Mouse (Mus musculus) adrenal gland, adult 2 months (tissue): ENCODE measurements around the gene Tdrd9. TPM values are rescaled to one million over a fixed set of nuclear protein-coding genes. Genes with fewer than 3 reads are reported as not detected.
A peak's percentile ranks its signal among the peaks of the same experiment; 100 is the strongest.

Experiments
- DNase-seq: peaks from one replicate; pipeline ENCODE4 v3.0.0; 2021
- microRNA-seq, 2 experiments: library from miRNA; unstranded; fragments of <30 nt; microRNA quantifications; one replicate each; pipeline ENCODE4 v1.2.0; 2021
- polyA plus RNA-seq: library from polyadenylated mRNA; depleted of rRNA; stranded (reverse); fragments of >200 nt; gene quantifications from 2 replicates; pipeline ENCODE4 v1.2.3, GENCODE M21; 2012; rRNA removed
- total RNA-seq, 2 experiments: library from RNA; stranded (reverse); gene quantifications; 2 replicates each; pipeline ENCODE4 v1.2.3; 2021

Tdrd9 gene
- total and polyA plus RNA-seq, 3 experiments: 0.07 TPM; not detected in 2

DNA sequence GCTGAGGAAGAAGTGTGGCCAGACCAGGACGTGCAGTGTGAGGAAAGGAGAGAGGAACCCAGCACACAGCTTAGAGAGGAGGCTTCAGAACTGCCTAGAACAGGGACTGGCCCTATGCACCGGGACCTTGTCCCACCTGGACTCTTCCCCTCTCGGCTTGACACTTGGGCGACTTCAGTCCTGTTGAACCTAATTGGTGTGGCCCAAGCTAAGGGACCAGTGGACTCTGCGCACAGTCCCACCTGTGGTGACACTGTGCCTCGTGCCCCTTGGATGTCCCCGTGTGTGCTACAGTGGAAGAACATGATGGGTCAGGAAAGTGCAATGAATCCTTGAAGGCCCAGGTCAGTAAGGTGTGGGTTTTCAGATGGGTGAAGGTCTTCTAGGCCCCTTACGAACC lies 136.3 kb downstream of the Tdrd9 start:
- DNase-seq: no peak

DNA sequence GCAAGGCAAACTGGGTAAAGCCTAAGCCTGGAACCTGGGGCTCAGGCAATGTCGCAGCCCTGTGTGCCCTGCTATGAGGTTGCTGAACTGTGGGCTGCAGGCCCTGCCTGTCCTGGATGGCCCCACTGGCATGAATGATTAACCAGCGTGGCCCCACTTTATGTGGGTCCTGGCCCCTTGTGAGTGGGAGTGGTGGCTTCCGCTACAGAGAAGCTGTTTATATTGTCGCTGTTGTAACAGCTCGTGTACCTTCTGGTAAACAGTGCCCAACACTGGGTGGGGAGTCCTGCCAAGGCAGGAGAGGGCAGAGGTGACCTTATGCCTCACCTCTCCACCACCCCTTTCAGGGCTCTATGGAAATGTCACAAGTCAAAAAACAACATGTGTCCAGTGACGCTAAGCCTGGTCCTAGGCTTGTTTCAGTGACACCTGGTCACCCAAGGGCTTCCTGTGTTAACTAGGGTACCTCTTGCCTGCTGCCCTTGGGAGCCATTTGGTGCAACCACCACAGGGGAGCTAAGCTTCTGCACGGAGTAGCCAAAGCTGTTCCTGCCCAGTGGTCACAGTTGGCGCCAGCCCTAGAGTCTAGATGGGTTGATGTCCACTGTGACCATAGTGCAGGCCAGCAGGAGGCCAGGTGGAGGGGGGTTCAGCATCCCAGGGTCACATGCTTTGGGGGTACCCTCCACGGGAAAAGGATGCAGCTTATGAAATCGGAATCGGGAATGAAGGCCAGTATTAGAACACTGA lies 137.5 kb downstream of the Tdrd9 start:
- DNase-seq: no peak

DNA sequence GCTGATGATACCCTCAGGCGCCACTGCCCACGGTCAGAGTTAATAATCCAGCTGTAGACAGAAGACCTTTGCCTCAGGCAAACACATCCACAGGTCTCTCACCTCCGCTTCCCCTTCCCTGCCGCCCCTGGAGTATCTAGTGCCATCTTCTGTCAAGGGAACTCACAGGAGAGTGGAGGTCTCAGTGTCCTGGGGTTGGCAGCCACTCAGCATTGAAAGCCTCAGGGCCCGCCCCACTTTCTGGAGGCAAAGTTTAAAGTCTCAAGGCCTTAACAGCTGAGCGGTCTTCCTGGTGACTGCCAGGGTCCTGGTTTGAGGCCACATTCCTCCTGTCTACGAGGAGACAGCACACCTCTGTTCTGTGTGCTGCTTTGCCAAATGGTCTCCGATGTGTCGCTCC lies 138.3 kb downstream of the Tdrd9 start:
- DNase-seq: no peak

DNA sequence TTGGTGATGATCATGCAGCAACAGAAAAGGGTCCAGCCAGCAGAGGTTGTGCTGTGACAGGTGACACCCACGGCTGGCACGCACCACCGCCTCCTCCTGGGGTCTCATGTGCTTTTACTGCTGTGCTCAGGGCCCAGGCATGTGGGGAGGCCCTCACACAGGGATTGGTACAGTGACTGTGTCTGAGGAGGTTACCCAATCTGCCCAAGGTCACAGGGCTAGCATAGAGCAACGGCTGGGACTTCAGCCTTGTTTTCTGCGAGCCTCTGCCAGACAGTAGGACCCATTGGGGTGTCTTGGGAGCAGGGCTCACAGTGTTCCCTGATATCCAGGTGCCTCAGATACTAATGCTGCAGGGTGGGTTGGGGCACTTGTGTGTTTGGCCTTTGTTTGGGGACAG lies 140.0 kb downstream of the Tdrd9 start:
- peak; percentile 81 for DNase-seq

DNA sequence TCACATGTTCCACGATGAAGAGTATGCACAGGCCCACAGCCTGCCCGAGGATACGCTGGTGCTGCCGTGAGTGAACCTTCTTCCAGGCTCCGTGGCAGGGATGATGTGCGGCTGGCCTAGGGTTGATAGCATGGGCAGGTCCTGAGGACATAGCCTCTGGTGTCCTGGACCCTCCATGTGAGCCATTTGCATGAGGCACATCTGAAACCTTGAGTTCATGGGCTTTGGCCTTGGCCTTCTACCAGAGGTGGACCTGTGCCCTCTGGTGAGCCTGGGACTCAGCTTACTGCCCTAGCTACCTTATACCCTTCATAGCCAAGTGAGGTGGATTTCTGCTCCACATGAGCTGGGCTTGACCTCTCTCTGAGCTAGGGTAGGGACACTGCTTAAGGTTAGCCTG lies 140.9 kb downstream of the Tdrd9 start:
- no peak for DNase-seq

DNA sequence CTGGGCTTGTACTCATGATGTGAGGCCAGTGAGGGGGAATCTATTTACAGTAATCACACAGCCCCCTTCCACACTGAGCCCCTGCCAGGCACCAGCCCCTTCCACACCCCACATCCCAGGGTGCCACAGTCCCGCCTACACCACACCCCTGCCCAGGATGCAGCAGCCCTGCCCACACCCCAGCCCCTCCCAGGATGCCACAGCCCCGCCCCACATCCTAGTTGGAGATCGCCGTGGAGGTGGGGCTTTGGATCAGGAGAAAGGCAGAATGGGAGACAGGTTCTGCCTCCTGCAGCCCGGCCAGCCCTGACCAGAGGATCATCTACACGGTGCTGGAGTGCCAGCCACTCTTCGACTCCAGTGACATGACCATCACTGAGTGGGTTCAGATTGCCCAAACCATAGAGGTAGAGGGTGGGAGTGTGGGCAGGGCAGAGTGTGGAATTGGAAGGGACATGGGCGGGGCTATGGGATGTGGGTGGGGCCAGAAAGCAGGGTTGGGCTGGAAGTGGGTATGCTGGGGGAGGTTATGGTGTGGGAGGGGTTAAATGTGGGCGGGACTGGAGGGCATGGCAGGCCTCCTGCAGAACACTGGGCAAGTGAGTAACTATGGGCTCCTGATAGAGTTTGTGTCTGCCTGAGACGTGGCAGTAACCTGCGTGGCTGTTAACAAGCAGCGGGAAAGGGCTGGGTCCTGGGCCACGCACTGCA lies 141.5 kb downstream of the Tdrd9 start:
- DNase-seq: no peak

DNA sequence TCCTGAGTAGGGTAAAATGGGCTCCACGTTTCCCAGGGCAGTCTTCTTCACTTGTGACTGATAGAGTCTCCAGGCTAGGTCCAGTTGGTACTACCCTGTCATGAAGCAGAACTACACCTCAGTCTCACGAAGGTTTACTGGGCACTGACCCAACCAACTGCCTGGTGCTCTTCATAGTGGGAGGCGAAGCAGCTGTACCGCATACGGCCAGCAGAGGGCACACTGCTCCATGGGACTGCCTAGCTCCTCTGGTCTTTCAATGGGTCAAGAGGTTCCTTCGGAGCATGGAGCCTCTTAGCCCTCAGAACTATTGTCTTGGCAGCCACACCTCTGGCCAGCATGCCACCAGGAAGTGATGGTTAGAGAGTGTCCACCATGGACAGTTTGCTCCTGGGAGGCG lies 142.4 kb downstream of the Tdrd9 start:
- peak; percentile 90 for DNase-seq

DNA sequence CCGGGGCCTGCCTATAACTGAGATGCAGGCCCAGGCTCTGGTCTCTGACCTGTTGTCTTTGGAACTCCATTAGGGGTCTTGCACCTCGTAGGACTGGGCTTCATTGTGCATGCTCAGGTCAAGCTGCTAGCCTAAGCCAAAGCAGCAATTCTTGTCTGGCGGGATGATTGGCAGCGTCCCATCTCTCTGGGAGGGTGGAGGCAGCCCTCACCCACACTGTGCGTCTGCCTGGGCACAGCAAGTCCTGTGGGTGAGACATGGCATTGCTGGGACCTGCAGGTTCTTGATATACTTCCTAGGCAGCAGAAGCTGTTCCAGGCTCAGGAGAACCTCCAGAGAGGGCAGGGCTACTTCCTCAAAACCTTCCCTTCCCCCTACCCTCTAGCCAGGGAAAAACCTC lies 145.6 kb downstream of the Tdrd9 start:
- DNase-seq: no peak

DNA sequence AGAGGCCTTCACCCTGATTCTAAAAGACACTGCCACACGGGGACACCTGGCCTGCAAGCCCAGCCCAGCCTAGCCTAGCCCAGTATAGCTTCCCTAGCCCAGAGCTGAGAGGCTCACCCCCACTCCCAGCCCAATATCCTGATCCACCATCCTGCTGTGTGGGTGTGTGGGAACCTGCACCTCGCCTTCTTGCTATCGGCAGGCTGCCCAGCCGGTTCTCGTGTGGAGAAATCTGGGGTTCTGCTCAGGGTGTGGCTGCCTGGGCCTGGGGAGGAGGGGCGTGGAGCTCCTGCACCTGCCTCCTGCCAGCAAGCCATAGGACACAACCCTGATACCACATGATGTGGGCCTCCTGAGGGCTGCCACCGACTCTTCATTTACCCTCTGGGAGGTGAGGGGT lies 146.3 kb downstream of the Tdrd9 start:
- DNase-seq: no peak

Small RNAs within 50 kb of the gene (microRNA-seq; reads per million reads assigned to microRNA genes)
- 0 reads per million in 2 experiments for gene Mir3073a
- gene Mir3073b: 0 reads per million in 2 experiments

Other genes with a start within 250 kb of the Tdrd9 start
- 100 to 1,000 TPM in 1 of 2 experiments, 10 to 100 TPM in 1; 87.7 to 107 TPM for gene Klc1, start 212.7 kb upstream of the Tdrd9 start, total RNA-seq
- 61.6 and 71.6 TPM in 2 replicates for gene Klc1, start 212.7 kb upstream of the Tdrd9 start, polyA plus RNA-seq
- gene Xrcc3, start 157.7 kb upstream of the Tdrd9 start, total RNA-seq: 10 to 100 TPM in 1 of 2 experiments, 1 to 10 TPM in 1; 8.8 to 17.8 TPM
- 19.7 and 22.5 TPM in 2 replicates for gene Xrcc3, start 157.7 kb upstream of the Tdrd9 start, polyA plus RNA-seq
- 100 to 1,000 TPM in 1 of 2 experiments, 10 to 100 TPM in 1; 63.4 to 125 TPM for gene Zfyve21, start 157.4 kb upstream of the Tdrd9 start, total RNA-seq
- gene Zfyve21, start 157.4 kb upstream of the Tdrd9 start, polyA plus RNA-seq: 124 and 125 TPM in 2 replicates
- gene Ppp1r13b, start 63.4 kb upstream of the Tdrd9 start, total RNA-seq: 10 to 100 TPM; 13.8 to 15.9 TPM
- 5.9 and 6.6 TPM in 2 replicates for gene Ppp1r13b, start 63.4 kb upstream of the Tdrd9 start, polyA plus RNA-seq
- gene Atp5mpl, start 4.6 kb upstream of the Tdrd9 start, total RNA-seq: 100 to 1,000 TPM; 274 to 451 TPM
- 3.2 and 6.1 TPM in 2 replicates for gene Atp5mpl, start 4.6 kb upstream of the Tdrd9 start, polyA plus RNA-seq
- not detected for gene Rd3l, start 9.8 kb downstream of the Tdrd9 start, total RNA-seq
- not detected in 2 replicates for gene Rd3l, start 9.8 kb downstream of the Tdrd9 start, polyA plus RNA-seq
- gene Aspg, start 135.1 kb downstream of the Tdrd9 start, total RNA-seq: 10 to 100 TPM; 23.2 to 24.5 TPM
- gene Aspg, start 135.1 kb downstream of the Tdrd9 start, polyA plus RNA-seq: 27.0 and 52.0 TPM in 2 replicates
- 1 to 10 TPM; 6.1 to 9.5 TPM for gene Kif26a, start 174.6 kb downstream of the Tdrd9 start, total RNA-seq
- 11.8 and 17.0 TPM in 2 replicates for gene Kif26a, start 174.6 kb downstream of the Tdrd9 start, polyA plus RNA-seq